Mouse (Mus musculus) cortical plate, adult 2 months (tissue): ENCODE data around the gene Pias4. TPM values are rescaled to one million over a fixed set of nuclear protein-coding genes. Genes with fewer than 3 reads are reported as not detected.
A peak's percentile ranks its signal among the peaks of the same experiment; 100 is the strongest.

Experiments used
- H3K27ac ChIP-seq: fragments of 200-500 bp; 2 replicates; pipeline ENCODE4 v1.5.1; 2012; ENCODE audit warnings: low read length, control low read depth, inconsistent platforms; ENCODE audit not compliant: insufficient read depth
- H3K4me1 ChIP-seq: fragments of 200-500 bp; 2 replicates; pipeline ENCODE4 v1.6.1; 2011; ENCODE audit warnings: low read length; ENCODE audit not compliant: control insufficient read depth, insufficient read depth
- H3K4me3 ChIP-seq: fragments of 200-500 bp; 2 replicates; pipeline ENCODE4 v1.5.1; 2011; ENCODE audit warnings: mild to moderate bottlenecking, low read length, control low read depth; ENCODE audit not compliant: insufficient read depth
- CTCF ChIP-seq: fragments of 200-500 bp; IDR thresholded peaks from 2 replicates; pipeline ENCODE4 v1.5.1; 2011; ENCODE audit warnings: mild to moderate bottlenecking, control low read depth, low read length; ENCODE audit not compliant: insufficient read depth; ENCODE audit errors: extremely low read depth
- POLR2A ChIP-seq: fragments of 200-500 bp; IDR thresholded peaks from 2 replicates; pipeline ENCODE4 v1.6.1; 2011; ENCODE audit warnings: mild to moderate bottlenecking, low read length, control low read depth; ENCODE audit not compliant: insufficient read depth; ENCODE audit errors: extremely low read depth
- polyA plus RNA-seq: library from polyadenylated mRNA; depleted of rRNA; stranded (reverse); fragments of >200 nt; gene quantifications from 2 replicates; pipeline ENCODE4 v1.2.3, GENCODE M21; 2012

The Pias4 gene
- polyA plus RNA-seq, 1 experiment = 21.3 TPM

DNA sequence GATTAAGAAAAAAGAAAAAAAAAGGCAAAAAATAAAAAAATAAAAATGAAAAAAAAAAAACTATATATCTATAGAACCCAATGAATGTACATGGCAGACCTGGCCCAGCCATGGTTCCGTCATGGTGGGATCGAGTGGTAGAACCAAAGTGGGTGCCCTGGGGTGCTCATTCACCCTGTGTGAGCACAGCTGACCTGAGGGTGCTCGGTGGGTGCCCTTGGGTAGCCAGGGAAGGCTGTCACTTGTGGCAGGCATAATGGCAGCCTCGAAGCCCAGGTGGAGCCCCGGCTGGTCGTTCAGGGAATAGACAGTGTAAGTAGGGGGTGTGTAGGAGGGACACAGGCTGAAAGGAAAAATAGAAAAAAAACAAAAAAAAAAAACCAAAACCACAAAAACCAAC, 16.5 kb downstream of the Pias4 start:
- Histone ChIP-seq H3K4me1 (no peaks in the 10 kb centered on the region), H3K27ac (no peak overlapping the region)
- no peak for TF ChIP-seq CTCF
- no peak for TF ChIP-seq POLR2A

DNA sequence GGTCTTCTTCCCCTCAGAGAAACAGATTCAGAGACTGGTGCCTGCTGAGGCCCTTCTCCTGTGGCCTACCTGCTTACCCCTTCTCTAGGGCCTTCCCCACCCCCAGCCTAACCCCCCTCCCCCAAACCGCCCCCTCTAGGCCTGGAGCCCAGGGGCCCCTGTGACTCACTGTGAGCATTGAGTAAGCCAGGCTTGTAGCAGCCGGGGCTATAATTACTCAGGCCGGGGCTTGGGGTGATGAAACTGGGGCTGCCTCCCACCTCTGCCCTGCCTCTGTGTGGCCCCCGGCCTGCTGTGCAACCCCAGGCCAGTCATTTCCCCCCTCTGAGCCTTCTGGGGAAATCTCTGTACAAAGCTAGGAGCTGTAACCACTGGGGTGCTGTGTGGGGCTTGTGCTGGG, 21.4 kb downstream of the Pias4 start:
- no peak overlapping the region for H3K27ac ChIP-seq
- no peak overlapping the region for H3K4me3 ChIP-seq
- TF ChIP-seq CTCF = no peak
- TF ChIP-seq POLR2A = no peak
- H3K4me1 ChIP-seq = peaks cover 3% of the 10 kb centered on the region; the same call in 1 of the 2 replicates

More for the DNA sequence above, 16.5 kb downstream of the Pias4 start:
- H3K4me3 ChIP-seq = no peak overlapping the region

DNA sequence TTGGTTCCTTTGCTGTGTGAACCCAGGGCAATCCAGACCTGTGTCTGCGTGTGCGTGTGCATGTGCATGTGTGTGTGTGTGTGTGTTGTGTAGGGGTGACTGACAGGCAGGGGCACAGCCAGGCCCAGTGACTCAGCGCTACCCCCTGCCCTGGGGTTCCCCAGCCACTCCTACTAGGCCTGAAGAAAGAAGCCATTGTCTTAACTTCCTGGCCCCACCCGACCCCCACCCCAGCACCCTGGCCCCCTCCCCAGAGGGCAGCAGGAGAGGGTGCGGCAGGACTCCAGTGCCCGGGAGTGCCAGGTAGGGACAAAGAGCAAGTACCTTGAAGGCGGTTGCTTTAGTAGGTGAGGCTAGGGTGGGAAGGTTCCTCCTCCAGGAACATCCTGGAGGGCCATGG, 21.9 kb downstream of the Pias4 start:
- no peak overlapping the region for H3K4me3 ChIP-seq
- H3K4me1 ChIP-seq = peaks cover 3% of the 10 kb centered on the region; the same call in 1 of the 2 replicates
- TF ChIP-seq CTCF = no peak
- TF ChIP-seq POLR2A = no peak
- H3K27ac ChIP-seq = no peak overlapping the region

DNA sequence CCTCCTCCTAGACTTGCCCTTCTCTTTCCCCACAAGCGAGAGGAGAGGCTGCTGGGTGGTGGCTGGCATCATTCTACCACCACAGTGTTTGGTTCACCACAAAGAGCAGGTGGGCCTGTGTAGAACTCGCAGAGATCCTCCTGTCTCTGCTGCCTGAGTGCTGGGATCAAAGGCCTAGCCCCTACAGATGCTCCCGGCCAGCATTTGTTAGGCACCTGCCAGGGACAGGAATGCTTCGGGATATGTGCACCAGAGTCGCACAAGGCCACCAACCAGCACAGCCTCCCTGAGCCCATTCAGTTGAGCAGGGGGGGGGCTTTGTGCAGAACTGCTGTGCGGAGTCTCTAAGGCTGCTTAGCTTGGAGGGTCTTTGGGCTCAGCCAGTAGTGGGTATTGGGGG, 22.4 kb downstream of the Pias4 start:
- TF ChIP-seq CTCF (no peak), POLR2A (no peak)
- no peak overlapping the region for H3K4me3 ChIP-seq

DNA sequence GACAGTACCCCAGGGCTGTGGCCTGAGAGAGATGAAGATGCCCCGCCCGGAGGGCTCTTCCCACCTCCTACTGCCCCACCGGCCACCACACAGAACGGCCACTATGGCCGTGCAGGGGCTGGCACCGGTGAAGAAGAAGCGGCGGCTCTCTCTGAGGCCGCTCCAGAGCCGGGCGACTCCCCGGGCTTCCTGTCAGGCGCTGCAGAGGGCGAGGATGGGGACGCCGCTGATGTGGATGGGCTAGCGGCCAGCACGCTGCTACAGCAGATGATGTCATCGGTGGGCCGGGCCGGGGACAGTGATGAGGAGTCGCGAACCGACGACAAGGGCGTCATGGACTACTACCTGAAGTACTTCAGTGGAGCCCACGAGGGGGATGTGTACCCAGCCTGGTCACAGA, 23.1 kb downstream of the Pias4 start:
- Histone ChIP-seq H3K4me1 (peaks cover 3% of the 10 kb centered on the region; the same call in 1 of the 2 replicates), H3K4me3 (no peak overlapping the region), H3K27ac (no peak overlapping the region)
- TF ChIP-seq POLR2A (no peak), CTCF (no peak)

More for the DNA sequence above, 22.4 kb downstream of the Pias4 start:
- Histone ChIP-seq H3K27ac (no peak overlapping the region), H3K4me1 (peaks cover 3% of the 10 kb centered on the region; the same call in 1 of the 2 replicates)

DNA sequence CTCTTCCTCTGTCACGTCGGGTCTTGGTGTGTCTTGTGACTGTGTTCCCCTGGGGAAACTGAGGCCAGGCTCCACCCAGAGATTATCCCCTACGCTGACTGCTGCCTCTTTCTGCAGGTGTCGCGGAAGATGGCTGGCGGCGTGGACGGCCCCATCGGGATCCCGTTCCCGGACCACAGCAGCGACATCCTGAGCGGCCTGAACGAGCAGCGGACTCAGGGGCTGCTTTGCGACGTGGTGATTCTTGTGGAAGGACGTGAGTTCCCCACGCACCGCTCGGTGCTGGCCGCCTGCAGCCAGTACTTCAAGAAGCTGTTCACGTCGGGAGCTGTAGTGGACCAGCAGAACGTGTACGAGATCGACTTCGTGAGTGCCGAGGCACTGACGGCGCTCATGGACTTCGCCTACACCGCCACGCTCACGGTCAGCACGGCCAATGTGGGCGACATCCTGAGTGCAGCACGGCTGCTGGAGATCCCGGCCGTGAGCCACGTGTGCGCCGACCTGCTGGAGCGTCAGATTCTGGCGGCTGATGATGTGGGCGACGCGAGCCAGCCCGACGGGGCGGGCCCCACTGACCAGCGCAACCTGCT, 23.8 kb downstream of the Pias4 start:
- Histone ChIP-seq H3K4me1 (peaks cover 7% of the 10 kb centered on the region), H3K4me3 (no peak overlapping the region), H3K27ac (no peak overlapping the region)
- TF ChIP-seq CTCF = no peak
- TF ChIP-seq POLR2A = no peak

DNA sequence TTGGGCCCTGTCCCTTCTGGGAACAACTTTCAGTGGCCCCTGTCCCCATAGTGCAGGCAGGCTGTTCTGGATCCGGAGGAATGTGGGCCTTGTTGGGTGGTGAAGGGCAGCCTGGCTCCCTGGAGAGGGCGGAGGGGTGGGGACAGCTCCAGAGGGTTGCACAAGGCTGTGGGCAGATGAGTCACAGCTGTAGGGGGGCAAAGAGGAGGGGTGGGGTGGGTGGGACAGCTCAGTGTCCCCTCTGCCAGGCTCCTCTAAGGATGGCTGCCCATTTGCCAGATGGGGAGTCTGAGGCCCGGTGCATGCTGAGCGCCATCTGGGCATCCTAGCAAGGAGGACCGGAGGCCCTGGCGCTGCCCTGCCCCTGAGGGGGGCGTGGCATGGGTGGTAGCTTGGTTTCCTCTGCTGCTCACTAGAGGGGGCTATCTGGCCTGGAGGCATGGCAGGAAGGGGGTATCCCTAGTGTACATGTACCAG, 24.5 kb downstream of the Pias4 start:
- TF ChIP-seq POLR2A (no peak), CTCF (no peak)
- H3K27ac ChIP-seq = no peak overlapping the region
- no peak overlapping the region for H3K4me3 ChIP-seq
- H3K4me1 ChIP-seq = peaks cover 9% of the 10 kb centered on the region

DNA sequence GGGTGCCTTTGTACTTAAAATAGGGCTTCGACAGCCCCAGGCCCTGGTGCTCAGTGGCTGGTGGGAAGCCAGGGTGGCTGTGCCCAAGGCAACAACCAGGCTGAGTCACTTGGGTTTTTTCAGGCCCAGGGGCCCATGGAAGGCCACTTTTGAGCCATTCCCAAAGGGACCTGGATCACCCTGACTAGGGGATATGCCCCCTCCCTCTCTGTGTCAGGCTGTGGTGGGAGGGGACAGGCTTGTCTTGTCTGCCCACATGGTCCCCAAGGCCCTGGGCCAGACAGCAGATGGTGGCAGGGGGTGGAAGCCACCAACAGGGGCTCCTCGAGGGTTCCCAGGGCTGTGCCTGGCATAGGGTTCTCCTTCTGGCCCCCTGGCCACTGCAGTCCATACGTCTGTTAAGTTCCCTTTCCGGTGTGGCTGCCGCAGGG, 25.2 kb downstream of the Pias4 start:
- H3K27ac ChIP-seq = no peak overlapping the region

DNA sequence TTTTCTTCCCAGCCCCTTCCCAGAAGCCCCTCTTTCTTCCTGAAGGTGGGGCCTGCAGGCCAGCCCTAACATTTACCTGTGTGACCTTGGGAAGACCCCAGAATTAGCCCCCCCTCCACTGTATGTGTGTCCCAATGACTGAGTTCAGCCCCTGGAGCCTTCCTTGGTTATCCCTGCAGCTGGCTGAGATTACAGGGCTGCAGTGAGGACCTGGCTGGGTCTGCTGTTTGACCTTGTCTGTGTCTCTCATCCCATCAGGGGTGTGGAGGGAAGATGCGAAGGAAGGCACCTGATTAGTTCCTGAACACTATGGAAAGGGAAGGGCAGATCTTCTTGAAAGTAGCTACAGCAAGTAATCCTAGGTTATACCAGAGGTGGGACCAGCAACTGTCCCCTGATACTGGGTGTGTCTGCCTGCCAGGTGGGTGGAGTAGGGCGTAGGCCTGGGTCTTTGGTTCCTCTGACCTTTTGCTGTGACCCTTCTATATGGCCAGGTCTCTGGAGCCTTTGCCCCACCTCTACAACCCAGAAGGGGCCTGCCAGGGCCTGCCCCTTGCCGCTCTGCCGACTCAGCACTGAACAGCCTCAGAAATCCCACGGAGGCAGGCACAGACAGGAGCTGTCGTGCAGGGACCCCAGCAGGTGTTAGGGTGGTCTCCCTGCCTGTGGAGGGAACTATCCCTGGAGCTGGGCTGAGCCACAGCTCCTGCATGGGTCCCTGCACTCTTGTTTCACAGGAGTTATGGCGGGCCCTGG, 26.1 kb downstream of the Pias4 start:
- peaks cover 9% of the 10 kb centered on the region for H3K4me1 ChIP-seq
- 0 out of 2 replicates have a peak overlapping the region, but pooled peaks have one; percentile 17 for H3K27ac ChIP-seq
- H3K4me3 ChIP-seq = no peak overlapping the region
- no peak for TF ChIP-seq CTCF
- no peak for TF ChIP-seq POLR2A

More for the DNA sequence above, 25.2 kb downstream of the Pias4 start:
- peaks cover 9% of the 10 kb centered on the region for H3K4me1 ChIP-seq
- no peak for TF ChIP-seq CTCF
- no peak for TF ChIP-seq POLR2A
- no peak overlapping the region for H3K4me3 ChIP-seq
